Mouse (Mus musculus): ENCODE data around the gene Supt3.

Supt3 gene

DNA sequence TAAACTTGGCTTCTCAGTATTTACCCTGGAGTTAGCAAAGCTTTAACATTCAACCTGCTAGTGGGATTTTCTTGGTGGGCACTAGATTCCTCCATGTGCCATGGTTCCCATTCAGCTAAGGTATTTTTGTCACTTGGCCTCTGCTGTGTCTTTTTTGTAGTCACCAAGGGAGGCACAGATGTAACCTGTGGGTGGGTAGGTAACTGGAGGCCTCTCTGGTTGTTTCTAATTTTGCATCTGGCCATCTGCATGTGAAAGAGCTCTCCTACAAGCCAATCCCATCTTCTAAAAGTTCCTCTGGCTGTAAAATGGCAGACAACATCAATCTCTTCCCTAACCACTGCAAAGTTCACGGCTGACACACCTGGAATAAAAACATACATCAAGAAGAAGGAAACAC lies 190.2 kb downstream of the Supt3 start:
- no peak for DNase-seq (ENCODE audit: low spot score)

DNA sequence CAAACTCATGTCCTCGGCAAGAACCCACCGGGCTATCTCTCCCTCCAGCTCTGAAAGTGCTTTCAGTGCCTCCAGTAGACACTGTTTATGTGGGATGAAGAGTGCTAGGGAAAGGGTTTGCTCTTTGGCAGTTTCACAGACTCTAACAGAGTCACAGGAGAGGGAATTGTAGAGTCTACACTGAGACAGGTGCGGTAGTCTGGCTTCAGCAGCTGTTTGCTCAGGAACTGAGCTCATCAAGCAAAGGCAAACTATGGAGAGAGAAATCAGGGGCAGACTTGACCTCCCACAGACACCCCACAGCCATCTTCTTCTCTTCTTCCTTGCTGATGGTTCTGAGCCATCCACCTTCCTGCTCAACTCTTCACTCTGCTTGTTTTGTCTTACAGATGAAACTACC lies 193.3 kb downstream of the Supt3 start:
- DNase-seq (ENCODE audit: low spot score), result no peak

DNA sequence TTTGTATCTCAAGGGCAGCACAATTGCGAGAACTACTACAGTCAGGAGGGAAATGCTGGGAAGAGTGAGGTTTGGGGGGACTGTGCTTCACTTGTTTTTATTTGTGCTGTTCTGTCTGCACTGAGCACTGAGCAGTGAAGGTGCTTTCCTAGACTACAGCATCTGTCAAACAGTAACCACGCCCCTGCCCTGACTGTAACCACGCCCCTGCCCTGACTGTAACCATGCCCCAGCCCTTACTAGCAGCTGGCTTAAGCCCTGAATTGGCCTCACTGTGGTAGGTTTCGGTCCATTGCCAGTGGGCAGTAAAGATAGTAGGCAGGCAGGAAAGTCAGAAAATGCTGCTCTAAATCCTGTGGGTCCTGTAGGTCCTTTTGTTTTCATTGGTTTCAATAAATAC lies 196.5 kb downstream of the Supt3 start:
- no peak for DNase-seq (ENCODE audit: low spot score)

DNA sequence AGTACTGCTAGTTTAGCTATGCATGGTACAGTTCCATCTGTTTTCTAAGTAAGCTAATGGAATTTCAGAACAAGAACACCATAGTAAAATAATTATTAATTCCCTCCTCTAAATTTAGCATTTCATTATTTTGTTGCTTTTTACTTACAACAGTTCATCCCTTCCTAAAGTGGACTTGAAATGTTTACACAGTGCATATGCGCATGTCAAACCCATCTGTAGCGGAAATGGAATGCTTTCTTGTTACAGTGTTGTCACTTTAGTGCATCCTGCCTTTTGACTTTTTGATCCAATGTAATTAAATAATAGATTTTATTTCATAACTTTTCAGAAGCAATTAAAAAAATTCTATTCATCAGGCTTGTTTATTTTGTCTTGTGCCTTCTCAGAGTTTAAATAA lies 200.7 kb downstream of the Supt3 start:
- no peak for DNase-seq (ENCODE audit: low spot score)

DNA sequence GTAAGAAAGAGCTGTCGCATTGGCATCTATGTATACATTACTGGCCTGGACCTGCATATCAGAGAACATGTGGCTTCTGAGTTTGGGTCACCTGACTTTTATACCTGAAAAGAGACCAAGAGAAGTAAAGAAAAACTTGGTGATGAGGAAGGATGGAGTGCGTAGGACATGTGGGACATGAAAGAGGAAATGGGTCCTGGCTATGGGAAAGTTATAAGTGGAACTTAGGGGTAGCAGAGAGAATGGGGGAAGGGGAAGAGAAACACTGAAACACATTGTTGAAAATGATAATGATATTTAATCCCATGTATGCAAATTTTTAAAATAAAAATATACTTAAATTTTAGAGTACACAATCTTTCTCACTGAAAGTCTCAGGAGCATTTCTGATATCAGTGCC lies 211.0 kb downstream of the Supt3 start:
- no peak for DNase-seq (ENCODE audit: low spot score)

DNA sequence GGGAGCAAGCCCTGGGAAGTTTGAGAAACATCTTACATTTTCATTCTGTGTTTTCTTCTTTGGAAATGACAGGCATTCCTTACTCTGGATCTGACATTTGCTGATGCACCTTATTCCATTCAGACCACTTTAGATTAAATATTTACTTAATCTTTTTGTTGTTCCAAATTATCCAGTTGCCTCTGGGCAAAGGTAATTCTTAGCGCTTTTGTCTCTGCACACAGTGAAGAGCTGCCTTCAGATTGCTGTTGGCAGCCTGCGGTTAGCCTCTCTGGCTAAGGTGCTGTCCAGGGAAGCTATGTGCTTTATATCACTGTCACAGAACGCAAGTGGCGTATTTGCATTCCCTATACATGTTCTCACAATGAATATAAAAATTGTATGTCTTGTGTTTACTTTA lies 226.4 kb downstream of the Supt3 start:
- DNase-seq (ENCODE audit: low spot score), result no peak

DNA sequence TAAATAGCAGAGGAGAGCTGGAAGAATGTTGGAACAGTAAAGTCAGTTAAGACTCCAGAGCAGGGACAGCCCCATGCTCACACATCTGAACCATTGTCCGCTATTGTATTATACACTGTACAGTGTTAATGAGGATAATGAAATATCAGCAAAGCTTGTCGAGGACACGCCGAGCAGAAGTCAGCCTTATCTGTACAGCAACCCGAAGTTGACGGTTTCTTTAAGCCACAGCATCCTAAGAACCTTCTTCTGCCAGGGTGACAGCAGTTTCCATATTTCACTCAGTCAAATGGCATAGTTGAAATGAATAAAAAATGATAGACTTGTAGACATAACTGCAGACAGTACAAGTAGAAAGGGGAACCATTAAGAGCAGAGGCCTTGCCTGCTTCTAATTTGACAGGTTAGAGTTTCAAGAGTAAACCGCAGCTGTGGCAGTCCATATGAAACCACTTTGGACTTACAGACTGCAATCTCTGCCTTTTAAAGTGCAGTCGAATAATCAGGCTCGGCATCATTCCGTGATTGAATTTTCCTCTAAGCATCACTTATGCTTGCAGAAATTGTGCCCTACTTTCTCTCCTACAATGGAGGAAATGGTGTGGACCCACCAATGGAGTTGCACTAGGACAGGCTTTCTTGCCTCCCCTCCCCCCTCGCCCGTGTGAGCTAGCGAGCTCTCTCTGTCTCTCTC lies 227.7 kb downstream of the Supt3 start:
- DNase-seq (ENCODE audit: low spot score), result no peak

DNA sequence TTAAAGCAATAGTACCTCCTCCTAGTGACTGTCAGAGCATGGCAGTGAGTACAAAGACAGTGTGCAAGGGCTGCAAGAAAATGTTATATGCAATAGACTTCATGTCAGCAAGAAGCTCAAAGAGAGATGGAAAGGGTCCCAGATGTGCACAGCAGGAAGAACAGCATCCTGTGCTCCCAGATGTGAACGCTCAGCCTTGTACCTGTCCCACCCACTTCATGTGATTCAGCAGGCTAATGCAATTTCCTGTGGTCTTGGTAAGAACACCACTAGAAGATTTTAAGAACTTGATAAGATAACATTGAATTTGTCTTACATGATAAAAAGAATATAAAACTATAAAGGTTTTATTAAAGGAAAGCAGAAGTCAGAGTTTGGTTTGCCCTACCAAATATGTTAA lies 230.5 kb downstream of the Supt3 start:
- no peak for DNase-seq (ENCODE audit: low spot score)

DNA sequence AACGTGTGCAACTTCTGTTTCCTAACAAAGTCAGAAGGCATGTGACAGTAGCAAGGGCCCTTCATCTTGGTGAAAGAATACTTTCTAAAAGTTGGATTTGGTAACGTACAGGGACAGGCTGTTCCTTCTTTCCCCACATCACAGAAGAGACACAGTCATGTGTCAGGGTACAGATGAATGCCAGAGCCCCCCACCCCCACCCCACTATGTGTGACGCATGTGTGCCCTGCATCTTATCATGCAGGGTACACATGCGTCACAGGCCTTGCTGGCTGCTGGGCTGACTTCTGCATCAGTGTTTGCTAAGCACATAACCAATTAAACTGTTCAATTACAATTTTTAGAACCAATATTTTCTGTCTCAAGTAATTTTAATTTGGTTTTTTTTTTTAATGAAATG lies 231.7 kb downstream of the Supt3 start:
- no peak for DNase-seq (ENCODE audit: low spot score)

DNA sequence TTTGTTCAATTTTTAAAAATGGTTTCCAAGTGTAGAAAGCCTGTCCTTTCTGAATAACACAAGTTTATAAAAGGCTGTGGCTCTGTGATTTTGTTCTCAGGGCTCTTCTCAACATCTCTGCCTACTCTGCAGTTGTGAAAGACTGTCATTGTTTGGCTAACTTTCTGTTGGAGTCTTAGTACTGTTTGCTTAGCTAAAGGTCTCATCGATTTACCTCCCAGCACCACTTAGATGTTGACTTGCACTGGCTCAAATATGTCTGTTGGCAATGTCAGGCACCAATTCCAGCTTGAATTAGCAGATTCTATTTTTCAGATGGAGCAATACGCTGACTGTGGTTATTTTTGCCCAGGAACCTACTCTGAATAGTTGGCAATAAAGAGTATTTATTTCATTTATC lies 233.5 kb downstream of the Supt3 start:
- DNase-seq (ENCODE audit: low spot score), result no peak

DNA sequence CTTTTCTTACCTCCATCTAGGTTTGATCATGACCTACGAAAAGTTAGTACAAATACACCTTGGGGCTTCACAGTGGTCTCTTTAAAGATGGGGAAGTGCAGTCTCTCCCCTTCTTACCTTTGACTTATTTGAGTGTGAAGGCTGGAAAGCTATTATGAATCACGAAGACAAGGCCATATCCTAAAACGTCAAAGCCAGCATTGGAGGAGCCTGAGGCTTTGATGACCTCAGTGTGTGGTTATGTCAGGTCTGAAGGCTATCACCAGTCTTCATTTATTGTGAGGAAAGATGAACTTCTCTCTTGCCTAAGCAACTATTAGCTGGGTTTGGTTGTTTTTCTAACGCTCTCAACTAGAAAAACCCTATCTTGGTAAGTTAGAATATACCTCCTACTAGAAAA lies 239.8 kb downstream of the Supt3 start:
- no peak for DNase-seq (ENCODE audit: low spot score)

DNA sequence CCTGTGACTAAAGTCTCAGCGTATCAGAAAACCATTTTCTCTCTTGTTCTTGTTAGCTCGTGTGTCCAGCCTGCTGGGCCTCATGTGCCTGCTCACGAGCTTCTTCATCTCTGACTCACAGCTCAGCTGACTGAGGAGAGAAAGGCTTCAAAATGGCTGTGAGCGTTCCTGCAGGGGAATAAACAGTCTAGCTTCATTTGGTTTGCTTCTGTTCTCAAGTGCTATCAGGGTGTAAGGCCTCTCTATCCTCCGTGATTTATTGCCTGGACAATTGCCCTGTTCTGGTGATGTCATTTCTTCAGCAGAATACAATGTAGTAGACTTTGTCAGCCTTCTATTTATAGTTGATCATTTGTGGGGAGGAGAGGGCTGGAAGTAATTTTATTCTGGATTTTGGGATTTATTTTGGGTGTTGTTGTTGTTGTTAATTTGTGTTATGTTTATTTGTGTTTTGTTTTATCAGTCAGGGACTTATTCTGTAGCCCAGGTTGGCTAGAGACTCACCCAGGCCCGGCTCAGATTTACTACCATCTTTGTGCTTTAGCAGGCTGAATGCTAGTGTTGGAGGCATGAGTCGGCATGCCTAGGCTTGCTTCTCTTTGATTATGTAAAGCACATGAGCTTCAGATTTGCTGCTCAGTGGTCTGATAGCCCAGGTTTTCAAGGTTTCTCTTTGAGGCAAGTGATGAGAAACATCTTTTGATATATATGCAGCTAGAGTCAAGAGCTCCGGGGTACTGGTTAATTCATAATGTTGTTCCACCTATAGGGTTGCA lies 243.4 kb downstream of the Supt3 start:
- DNase-seq (ENCODE audit: low spot score), result peak; percentile 12

DNA sequence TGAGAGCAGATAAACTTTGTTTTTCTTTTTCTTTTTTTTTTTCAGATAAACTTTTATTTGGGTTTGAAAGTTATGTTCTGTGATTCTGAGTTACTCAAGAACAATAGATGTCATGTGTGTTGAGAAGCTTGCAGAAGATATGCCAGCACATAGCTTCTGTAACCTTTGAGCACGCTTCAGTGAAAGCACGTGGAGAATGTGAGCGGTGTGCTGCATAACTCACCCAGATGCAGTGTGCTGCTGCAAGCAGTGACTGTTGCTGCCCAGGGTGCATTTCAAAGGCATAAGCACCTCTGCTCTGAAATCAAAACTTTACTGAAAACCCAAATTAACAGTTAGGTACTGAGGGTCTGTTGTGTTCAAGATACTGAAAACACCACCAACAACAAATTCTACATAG lies 251.5 kb downstream of the Supt3 start:
- no peak for DNase-seq (ENCODE audit: low spot score)

DNA sequence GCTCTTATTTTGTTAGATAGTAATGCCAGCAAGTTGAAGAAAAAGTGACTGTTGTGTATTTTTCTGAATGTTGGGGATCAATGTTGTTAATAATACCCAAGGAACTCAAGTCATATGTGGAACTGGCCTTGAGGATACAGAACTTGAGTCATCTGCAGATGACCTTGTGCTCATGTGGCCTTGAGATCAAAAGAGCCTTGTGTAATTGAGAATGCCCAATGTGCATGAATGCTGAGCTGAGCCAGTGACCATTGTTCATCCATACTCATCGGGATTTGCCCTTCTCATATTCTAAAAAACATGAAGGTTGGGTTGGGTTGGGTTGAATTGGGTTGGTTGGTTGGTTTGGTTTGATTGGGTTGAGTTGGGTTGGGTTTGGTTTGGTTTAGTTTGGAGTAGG lies 252.2 kb downstream of the Supt3 start:
- DNase-seq (ENCODE audit: low spot score), result no peak

DNA sequence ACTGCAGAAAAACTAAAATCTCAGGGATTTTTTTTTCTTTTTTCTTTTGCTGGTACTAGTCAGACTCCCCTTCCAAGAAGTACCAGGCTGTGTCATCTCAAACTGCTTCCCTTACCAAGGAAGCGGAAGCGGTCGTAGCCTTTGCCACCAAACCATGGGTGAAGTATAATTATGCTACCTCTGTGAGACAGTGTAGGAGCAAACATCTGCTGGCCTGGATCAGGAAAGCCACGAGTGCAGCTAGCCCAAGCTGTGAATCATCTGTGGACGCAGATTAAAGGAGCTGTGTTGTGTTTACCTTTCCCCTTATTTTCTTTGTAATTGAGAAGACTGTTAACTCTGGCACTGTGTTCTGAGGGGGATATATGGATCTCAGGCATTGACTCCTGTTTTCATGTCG lies 255.3 kb downstream of the Supt3 start:
- no peak for DNase-seq (ENCODE audit: low spot score)

DNA sequence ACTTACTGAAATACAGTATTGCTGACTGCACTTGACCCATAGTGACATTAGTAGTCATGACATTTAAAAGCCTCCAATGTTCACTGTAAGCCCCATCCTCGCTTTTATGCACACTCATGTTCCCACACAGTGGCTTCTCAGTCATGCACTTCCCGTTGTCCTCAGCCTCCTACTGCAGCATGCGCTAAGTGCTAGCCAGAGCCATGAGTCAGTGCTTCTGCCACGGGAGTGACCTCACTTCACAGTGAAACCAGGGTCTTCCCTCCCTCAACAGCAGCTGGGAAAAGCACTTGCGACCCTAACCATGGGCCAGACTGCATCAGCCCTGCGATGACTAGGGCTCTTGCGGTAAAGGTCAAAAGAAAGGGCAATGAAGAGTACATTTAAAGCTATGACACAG lies 256.7 kb downstream of the Supt3 start:
- no peak for DNase-seq (ENCODE audit: low spot score)

DNA sequence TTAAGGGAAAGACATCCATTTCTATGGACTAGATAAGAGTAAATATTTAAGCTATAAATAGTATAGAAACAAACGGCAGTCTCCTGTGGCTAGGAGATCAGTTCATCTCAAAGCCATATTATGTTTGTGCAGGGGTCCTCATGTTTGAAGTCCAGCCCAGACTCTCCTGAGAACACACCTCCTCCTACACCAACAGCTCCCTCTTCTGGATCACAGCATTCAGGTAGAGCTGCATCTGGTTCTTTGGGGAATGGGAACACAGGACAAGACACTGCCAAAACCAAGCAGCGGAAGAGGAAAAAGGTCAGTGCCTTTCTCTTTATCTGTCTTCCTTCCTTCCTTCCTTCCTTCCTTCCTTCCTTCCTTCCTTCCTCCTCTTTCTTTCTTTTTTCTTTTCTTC lies 264.1 kb downstream of the Supt3 start:
- DNase-seq (ENCODE audit: low spot score), result no peak

DNA sequence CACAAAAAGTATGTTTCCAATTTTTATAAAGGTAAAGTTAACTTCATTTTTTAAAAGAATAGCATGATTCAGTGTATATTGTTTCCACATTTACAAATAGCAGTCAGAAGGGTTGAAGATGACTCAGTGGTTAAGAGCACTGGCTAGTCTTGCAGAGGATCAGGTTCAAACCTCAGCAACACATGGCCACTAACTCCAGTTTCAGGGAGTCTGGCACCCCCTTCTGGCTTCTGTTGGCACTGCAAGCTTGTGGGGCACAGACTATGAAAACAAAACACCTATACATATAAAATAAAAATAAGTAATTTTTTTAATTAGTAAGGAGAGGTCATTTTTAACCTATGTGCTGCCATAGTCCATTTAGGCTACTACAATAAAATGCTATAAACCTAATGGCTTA lies 268.9 kb downstream of the Supt3 start:
- no peak for DNase-seq (ENCODE audit: low spot score)

DNA sequence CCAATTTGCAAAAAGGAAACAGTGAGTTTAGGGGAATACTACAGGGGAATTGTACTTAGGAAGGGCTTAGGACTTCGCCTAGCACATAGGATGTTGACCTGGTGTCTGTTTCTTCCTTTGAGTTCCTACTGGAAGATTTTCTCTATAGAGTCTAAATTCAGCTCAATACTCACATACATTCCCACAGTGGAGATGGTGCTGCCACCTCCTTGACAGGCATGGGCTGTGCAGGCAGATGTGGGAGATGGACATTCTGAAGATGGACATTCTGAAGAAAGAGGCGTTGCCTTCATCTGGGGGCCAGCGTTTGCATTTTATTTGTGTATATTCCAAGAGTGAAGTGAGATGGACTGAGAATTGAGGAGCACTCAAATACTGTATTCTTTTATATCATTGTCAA lies 269.6 kb downstream of the Supt3 start:
- DNase-seq (ENCODE audit: low spot score), result no peak

DNA sequence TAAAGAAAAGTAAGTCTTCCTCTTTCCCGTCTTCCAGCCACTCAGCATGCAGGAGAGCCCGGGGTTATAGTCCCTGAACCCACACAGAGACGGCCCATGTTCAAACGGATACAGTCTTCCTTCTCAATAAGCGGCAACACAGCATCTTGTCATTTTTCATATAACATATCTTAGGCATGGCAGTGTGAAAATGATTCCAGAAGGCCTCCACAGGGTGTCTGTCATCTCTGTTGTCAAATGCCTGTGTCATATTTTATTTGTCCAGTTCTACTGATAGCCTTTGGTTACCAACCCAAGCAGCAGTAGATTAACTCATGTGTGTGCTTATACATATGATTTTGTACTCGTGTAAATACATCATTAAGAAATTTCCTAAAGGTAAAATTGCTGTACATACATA lies 270.3 kb downstream of the Supt3 start:
- DNase-seq (ENCODE audit: low spot score), result no peak

DNA sequence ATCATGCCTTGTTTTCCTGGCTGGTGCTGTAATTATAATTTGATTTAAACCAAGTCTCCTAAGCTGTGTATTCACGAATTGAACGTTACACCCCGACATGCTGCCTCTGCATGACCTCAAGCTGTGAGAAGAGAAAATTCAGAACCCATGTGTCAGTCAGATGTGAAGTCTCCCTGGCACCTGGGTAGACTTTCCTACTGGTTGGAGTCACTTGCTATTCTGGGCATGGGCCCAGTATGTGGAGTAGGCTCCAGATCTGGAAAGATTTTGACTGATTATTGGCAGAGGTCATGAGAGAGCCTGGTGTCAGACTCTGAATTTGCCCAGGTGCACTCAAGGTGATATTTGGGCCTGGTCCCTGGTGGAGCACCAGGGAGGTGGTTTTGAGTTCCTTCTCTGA lies 275.0 kb downstream of the Supt3 start:
- DNase-seq (ENCODE audit: low spot score), result no peak

DNA sequence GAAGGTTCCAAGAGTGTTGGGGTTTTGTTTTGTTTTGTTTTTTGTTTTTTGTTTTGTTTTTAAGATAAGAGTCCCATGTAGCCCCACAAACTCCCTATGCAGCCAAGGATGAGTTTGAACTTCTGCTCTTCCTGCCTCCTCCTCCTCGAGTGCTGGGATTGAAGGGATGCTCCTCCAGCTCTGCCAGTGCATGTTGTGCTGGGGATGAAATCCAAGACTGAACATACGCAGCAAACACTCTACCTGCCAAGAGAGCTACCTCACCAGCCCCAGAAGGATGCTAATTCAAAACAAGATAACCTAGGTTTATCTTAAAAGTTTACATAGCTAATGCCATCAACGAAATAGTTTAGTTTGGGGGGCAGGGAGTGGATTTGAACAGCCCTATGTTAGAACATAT lies 276.4 kb downstream of the Supt3 start:
- no peak for DNase-seq (ENCODE audit: low spot score)

DNA sequence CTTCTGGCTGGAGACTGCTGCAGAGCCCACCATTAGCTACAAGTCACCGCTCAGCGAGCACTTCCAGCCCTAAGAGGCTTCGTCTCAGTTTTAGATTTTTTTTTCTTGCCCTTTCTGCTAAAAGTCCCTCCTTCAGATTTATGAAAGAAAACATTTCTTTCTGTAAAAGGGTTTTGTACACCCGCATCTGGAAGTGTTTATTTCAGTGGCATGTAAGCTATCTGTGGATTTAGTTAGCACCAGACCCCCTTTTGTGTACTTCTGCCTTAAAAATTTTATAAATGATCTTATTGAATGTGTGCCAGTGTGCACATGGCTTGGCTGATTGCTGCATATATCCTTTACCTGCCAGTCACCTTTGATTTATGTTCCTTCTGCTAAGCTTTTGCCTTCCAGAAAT lies 277.6 kb downstream of the Supt3 start:
- DNase-seq (ENCODE audit: low spot score), result no peak

DNA sequence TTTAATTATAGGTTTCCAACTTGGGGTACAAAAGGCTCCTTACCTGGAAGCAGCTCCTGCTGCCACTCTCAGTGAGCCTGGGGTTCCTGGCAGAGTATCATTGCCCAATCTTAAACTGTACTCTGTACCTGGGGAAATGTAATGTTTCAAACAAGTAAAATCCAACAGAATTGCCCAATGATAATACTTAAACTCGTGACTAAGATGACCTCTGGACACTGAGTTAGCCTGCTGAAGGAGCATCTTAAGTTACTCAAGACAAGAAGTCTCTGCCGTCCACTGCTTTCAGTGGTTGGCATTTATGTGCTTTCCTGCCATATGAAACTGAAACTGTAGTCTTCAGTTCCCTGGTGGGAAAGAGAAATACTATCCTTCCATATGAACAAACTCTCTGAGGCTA lies 279.9 kb downstream of the Supt3 start:
- no peak for DNase-seq (ENCODE audit: low spot score)

Data from layer of hippocampus, adult 11-12 months (tissue).